Mouse (Mus musculus): ENCODE data around the gene Arid3c. TPM values are rescaled to one million over a fixed set of nuclear protein-coding genes. Genes with fewer than 3 reads are reported as not detected.
A peak's percentile ranks its signal among the peaks of the same experiment; 100 is the strongest.
"Not testable (repeated sequence)": the region's sequence is repeated elsewhere in the genome, so short reads cannot be mapped to it uniquely, and the experiment has no call there.

Arid3c gene
- not detected for total RNA-seq (2021)
- long read RNA-seq, experiment 1: 0 reads
- long read RNA-seq, experiment 2: 0 reads

DNA sequence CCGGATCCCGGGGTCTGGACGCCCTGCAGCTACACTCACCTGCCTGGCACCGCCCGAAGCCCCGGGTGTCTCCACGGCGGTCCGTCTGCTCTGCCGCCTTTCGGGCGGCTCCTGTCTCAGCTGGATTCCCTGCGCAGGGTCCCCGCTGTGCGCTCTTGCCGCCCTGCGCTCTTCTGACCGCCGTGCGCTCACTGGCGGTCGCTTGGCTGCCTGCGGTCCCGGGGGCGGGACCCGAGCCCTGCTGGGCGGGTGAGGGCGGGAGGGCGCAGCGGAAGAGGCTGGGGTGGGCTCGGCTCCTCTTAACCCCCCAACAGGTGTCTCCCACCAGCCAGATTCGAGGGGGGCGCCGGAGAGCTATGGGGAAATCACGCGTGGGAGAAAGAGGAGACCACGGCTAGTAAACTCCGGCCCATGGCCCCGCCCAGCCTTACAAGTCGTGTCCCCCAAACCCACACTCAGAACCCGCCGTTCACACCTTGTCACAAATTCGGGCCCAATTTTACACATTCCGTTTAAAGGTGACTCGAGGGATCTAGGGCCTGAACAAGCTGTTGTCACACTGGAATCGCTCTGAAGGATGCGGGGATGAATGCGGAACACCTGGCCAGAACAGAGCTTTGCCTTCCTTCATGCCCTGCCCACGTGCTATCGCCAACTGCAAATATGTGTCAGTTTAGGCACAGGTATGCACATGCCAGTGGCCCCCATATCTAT, at the start of gene Arid3c:
TSS of gene Arid3c (minus strand) at position 91 of the 714 bp plus-strand sequence.
- intact Hi-C loops (cut with DNase I): no loop called here
- no peak for DNase-seq

DNA sequence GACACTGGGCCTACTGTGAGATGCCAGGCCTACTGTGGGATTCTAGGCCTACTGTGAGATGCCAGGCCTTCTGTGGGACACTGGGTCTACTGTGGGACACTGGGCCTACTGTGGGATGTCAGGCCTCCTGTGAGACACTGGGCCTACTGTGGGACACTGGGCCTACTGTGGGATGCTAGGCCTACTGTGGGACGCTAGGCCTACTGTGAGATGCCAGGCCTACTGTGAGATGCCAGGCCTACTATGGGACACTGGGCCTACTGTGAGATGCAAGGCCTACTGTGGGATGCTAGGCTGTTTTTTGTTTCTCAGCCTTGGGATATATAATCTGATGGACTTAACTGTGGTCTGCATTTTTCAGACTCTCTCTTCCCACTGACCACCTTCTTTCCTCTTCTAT, 44.9 kb upstream of the Arid3c start:
- DNase-seq; intact Hi-C loops (cut with DNase I): not testable (repeated sequence)

DNA sequence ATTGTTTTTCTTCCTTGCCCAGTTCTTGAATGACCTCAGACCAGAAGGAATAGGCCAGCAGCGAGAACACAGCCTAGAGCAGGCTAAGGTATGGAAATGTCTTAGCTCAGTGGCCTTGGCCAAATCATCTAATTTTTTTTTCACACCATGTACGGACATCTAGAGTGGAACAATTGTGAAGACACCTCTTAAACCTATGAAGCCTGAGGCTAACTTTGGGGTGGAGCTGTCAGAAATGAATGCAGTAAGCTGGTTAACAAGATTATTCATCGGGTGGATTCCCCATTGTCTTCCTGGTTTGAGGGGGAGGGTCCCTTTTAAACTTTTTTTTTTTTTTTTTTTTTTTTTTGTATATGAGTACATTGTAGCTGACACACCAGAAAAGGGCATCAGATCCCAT, 43.6 kb upstream of the Arid3c start:
- DNase-seq; intact Hi-C loops (cut with DNase I): not testable (repeated sequence)

DNA sequence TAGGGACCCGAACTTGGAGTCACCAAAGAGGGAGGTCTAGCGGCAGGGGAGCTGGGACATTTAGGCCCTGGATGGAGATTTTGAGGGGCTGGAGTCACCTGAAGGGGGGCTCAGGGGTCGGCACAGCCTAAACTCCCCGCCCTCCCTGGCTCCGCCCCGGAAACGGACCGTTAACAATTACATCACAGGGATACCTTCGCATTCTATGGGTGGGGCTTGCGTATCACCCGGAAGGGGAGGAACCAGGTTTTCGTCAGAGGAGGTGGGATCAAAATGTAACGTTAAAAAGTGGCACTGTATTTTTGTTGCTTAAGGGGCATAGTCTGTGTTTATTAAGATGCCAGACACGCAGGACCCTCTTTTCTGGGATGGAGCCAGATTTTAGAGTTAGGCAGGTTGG, 43.1 kb upstream of the Arid3c start, which contains the start of gene Ccl27a:
TSS of gene Ccl27a (minus strand) at position 246 of the 400 bp plus-strand sequence.
- intact Hi-C loops (cut with DNase I): not testable (repeated sequence)
- peak; percentile 60 to 70 for DNase-seq

DNA sequence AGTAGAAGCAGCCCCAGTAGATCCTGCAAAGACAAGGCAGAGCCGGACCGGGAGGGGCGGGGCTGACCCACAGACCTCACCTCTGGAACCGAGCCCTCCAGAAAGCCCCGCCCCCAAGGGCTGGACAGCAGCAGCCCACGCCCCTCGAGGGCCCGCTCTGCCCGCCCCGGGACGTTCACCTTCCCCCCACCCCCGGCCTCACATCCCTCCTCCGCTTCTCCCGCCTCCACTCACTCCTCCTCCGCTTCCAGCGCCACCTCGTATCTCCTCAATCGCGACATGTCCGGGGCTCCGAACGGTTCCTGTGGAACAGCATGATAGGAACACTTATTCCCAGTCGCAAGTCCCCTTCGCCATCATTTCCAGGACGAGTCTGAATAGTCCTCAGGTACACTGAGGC, 42.6 kb upstream of the Arid3c start:
- intact Hi-C loops (cut with DNase I): not testable (repeated sequence)
- peak; percentile 64 to 71 for DNase-seq

DNA sequence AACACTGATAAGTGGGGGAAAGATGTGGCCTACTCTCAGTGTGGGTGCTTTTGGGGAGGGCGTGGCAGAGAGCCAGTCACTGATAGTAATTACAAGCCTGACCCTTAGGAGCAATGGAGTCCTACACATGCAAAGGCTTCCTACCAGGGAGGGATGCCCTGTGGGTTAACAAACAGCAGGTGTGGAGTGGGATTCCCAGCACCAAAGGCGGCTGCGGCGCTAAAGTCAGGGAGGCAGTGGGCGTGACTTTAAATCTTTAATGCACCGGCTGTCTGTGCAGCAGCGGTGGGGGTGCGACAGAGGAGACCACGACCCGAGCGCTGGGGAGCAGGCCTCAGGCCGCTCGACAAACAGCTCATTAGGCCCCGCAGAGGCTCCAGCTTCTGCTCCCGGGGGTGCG, 42.0 kb upstream of the Arid3c start:
- DNase-seq; intact Hi-C loops (cut with DNase I): not testable (repeated sequence)

DNA sequence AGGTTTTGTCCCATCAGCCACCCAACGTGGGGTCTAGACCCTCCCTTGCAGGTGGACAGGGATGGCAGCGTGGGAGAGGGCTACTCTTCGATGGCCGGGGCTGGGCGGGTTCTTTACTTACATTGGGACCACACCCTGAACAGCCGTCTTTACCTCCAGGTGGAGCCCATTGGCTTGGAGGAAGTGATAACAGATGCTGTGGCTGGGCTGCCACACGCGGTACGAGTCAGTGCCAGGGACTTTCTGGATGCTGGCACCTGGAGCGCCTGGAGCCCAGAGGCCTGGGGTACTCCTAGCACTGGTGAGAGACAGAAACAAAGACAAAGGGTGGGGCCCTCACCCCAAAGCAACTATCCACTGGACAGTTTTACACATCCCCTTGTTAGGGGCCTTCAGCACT, 36.4 kb upstream of the Arid3c start:
- intact Hi-C loops (cut with DNase I); DNase-seq: not testable (repeated sequence)

DNA sequence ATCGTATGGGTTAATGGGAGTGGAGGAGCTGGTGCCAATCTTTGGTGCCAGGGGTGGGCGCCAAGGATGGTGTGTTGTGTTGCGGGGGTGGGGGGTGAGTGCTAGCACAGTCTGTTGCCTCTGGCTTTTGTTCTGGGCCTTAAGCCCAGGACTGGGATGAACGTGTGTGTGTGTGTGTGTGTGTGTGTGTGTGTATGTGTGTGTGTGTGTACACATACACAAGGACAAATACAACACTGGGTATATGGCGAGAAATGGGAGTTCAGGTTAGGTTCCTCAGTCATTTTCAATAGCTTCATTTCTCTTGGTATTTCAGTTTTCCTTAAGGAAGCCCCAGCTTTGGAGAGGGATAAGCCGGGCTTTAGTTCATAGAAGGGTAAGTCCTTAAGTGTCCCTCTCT, 32.2 kb upstream of the Arid3c start:
- DNase-seq; intact Hi-C loops (cut with DNase I): not testable (repeated sequence)

DNA sequence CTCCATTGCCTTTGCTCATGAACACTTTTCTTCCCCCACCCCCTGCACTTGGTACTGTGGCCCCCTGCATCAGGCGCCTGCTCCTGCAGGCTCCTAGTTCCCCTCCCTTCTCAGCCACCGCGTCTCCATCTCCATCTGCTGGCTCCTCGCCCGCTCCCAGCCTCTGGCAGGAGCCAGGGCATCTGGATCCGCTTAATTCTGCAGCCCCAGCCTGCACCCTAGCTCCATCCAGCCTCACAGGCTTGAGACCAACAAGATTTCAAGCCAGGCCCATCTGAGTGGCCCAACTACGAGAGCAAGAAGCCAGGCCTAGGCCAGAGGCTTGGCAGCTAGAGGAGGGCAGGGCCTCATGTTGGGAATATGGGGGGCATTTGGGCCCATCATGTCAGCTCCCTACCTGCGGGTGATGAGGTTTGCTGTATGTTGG, 31.8 kb upstream of the Arid3c start:
- DNase-seq: peak; percentile 77 to 83
- intact Hi-C loops (cut with DNase I): not testable (repeated sequence)

DNA sequence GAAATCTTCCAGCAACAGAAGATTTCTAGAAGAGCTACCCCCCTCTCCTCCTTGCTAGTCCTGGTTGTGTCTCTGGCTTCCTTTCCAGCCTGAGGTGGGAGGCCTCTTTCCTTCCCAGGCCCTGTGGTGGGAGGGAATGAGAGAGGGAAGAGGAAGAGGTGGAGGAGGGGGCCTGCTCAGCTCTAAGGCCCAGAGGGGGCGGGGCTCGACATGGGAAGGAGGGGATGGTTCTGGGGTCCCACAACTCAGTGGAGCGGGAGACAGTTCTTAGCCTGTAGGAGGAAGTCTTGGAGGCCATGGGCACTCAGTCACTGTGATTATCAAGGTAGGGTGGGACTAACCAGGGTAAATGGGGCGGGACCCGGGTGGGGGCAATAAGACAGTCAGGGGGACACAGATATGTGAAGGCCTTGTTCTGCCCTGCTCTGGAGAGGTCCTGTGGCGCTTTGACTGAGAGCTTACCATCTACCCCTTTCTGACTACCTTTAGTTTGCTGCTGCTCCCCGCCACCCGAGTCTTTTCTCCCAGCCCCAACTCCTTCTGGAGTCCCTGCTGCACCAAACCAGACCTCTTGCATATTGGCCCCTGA, 31.3 kb upstream of the Arid3c start:
- intact Hi-C loops (cut with DNase I): no loop called here
- DNase-seq: no peak

DNA sequence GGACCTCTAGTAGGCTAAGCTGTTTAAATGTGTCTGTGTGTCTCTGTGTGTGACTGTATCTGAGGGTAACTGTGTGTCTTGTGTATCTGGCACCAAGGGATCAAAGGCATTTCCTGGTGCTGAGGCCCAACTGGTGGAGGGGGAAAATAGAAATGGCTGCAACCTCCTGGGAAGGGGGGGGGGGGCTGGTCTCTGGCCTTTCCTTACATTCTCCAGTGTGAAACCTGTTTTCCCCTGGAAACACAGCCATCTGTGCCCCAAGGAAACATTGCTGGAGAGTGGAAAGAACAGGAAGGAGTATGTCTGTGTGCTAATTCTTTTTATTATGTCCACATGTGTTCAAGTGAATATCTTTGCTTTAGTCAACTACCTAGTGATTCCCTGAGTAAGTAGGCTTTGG, 30.7 kb upstream of the Arid3c start:
- DNase-seq: no peak
- intact Hi-C loops (cut with DNase I): no loop called here

DNA sequence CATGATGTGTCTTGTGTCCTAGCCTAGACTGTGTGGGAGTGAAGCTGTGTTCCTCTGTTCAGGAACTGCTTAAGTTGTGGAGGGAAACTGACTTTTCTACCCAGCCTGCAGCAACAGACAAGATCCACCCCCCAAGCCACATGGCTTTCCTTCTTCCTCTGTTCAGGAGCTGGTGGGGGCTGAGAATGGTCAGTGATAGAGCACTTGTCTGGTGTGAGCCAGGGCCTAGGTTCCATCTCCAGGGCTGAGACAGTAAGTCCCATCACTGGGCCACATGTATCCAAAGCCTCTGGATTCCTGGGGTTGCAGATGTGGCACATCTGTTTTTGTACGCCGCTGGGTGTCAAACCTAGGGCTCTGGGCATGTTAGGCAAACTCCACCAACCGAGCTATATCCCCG, 30.0 kb upstream of the Arid3c start:
- intact Hi-C loops (cut with DNase I): no loop called here
- DNase-seq: no peak

DNA sequence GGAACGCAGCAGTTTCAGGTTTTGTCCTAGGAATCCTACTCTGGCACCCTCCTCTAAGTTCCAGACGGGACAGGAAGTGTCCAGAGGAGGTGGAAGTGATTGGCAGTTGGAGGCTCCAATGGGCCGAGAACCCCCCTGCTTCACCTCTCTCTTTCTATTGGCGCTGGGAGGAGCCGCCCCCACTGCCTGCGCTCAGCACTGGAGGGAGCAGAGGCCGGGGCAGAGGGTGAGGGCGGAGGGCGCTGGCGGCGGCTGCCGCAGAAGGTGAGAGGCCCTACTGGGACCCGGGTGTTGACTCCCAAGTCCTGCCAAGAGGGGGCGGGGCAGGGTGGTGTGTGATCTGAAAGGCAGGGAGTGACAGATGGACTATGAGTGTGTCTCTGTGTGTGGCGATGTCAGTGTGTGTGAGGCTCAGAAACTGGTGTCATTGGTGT, 29.4 kb upstream of the Arid3c start:
- intact Hi-C loops (cut with DNase I): no loop called here
- DNase-seq: peak; percentile 91

DNA sequence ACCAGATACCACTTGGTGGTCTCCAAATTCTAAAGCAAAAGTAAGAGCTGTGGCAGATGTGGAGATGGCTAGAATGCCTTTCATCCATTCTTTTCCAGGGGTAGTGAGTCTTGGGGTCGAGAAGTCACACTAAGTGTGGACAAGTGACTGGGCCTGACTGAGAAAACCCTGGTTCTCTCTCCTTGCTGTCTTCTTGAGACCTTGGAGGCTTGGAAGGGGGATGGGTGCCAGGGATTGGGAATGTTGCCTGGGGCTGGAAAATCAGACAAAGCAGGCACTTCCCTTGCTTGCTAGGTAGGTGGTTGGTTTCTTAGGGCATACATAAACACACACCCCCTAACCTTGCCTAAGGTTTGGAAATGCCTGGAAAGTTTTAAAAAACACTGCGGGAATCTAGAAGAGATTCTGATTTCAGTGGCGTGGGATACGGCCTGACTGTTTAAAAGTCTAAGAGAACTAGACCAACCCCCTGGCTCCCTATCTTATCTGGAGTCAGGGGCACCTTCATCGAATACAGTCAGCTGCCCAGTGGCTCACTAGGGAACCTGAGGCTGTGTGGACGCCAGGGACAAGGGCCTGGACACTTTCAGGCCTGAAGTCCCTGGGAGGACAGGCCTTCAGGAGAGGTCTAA, 28.8 kb upstream of the Arid3c start:
- DNase-seq: no peak
- intact Hi-C loops (cut with DNase I): no loop called here

DNA sequence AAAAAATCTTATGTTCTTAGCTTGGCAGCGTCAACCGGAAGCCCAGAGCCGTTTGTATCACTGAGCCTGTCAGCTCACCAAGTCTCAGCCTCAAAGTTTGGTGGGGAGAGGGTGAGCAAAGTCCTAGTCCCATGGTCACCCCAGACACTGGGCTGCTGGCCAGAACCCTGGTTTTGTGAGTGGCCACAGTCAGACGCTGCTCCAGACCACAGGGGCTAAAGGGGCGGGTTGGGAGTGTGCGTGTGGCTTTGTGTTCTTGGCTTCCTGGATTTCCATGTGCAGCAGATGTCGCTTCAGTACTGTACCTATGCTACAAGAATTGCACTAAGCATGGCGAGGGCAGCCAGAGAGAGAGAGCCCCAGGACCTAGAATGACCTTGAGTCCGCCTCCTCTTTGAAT, 28.3 kb upstream of the Arid3c start:
- peak; percentile 19 to 52 for DNase-seq
- intact Hi-C loops (cut with DNase I): no loop called here

DNA sequence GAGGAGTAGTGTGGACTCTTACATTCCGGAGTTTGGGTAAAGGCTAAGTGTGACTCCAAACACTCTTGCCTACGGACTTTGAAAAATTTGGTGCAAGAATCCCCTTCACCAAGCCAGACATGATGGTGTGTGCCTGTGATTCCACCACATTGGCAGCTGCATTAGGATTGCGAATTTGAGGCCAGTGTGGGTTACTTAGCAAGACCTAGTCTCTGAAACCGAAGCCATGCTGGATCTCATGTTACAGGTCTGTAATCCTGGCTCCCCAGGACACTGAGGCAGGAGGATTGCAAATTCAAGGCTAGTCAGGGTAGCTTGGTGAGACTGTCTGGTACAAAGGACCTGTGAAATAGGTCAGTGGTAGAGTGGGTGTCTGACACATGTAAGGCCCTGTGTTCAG, 27.8 kb upstream of the Arid3c start:
- intact Hi-C loops (cut with DNase I): no loop called here
- no peak for DNase-seq

DNA sequence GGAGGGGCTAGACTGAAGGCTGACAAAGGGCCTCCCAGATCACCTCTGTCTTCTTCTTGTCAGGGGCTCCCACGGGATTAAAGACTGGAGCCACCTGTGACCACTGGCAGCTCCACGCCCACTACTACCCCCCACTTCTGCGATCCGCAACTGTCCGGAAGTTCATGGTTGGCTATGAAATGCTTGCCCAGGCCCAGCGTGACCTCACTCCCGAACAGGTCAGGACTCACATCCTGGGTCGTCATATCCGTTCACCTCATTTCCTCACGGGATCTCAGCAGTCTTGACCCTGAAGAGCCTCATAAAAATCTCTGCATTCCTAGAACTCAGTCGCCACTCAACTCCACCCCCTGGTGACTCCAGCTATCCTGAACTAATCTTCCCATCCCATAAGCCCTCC, 27.1 kb upstream of the Arid3c start:
- no peak for DNase-seq
- intact Hi-C loops (cut with DNase I): no loop called here

DNA sequence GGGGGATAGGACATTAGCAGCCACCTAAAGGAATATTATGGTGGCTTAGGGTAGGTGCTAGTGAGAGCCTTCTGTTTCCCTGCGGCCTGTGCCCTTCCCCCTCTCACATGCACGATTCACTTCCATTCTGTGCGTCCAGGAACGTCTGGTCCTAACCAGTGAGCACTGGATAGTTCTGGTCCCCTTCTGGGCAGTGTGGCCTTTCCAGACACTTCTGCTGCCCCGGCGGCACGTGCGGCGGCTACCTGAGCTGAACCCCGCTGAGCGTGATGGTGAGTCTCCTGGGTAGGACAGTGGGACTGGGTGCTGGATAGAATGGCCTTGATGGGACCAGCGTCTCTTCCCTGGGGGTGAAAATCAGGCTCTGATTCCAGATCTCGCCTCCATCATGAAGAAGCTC, 26.4 kb upstream of the Arid3c start:
- intact Hi-C loops (cut with DNase I): no loop called here

DNA sequence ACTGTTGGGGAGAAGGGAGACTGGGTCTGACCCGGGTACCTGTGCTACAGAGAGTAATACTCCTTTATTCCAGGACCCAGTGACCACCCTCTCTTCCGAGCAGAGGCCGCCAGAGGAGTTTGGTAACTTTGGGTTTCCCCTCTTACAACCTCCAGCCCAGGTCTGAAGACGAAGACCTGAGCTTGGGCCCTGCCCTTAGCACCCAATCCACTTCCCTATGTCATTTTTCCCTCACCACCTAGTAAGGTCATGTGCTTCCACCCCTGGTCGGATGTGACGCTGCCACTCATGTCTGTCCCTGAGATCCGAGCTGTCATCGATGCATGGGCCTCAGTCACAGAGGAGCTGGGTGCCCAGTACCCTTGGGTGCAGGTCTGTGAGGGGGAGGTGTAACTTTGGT, 25.5 kb upstream of the Arid3c start:
- intact Hi-C loops (cut with DNase I): no loop called here
- DNase-seq: no peak

More for the DNA sequence above, 26.4 kb upstream of the Arid3c start:
- no peak for DNase-seq

DNA sequence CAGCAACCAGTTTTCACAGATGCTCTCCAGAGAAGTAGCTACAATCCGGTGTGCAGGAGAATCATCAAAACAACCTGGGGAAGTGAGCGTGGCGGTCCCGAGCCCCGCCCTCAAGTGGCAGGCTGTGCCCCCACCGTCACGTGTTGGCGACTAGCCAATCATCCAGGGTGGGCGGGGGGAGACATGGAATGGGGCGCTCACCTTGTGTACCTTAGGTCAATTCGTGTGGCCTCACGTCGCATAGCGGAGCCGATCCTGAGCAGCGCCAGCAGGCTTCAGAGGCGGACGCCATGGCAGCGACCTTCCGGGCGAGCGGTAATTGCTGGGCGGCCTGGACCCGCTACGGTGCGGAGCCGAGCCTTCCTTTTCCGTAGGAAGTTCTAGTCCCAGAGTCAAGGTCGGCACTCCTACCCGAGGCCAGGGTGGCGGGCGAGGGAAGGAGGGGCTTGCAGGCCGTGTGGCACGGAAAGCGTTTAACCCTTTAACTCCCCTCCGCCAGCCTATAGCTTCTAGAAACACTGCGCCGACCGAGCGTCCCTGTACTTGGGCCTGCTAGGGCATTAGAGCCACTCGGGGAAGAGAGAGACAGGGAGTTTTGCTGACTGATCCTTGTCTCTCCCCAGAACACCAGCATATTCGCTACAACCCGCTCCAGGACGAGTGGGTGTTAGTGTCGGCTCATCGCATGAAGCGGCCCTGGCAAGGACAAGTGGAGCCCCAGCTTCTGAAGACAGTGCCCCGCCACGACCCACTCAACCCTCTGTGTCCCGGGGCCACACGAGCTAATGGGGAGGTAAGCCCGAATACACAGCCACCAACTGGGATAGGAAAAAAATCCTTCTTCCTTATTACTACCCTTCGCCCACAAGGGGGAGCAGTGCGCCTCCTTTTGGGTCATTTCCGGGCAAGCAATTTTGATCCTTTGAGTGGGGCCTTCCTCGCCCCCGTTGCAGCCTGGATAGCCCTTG, 24.7 kb upstream of the Arid3c start, which contains the start of gene Sigmar1:
TSS of gene Sigmar1 (minus strand) at position 820 of the 968 bp plus-strand sequence.
- peak; percentile 84 to 88 for DNase-seq
- intact Hi-C loops (cut with DNase I): no loop called here
